In the genomic region with DNA sequence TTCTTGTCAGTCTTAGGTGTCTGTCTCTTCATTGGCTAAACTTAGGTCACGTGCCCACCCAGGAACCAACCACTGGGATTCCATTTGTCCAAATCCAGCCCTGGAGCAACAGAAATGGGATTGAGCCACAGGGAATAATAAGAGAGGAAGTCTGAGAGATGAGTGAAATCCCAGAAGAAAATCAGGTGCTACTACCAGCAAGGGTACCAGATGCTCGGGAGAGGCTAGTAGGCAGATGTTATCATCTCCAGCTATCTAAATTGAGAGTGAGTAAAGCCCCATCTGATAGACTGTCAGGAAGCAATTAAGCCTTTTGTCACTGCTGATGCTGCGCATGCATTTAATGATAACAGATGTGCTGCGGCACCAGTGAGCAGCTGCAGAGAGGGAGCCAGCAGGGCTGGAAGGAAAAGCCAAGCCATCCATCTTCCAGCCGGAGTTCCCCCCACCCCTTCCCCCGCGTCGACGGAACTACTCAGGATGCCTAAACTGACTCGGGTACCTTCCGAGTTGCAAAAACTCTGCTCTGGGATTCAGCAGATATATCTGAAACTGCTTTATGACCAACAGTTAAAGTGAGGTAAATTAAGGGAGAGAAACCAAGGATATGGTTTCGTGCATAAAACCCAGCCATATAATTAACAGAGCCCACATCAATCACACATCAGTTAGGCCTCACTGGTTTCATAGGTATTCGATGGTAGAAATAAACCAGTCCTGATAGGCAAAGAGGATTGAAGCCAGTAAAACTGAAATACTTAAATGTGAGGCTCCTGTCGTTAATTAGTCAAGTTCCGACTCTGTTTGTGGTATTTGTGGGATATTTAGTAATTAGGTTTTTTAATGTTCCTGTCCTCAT, we compare ENCODE assay signal across 10 mouse cellular contexts. TPM values are rescaled to one million over a fixed set of nuclear protein-coding genes. Genes with fewer than 3 reads are reported as not detected.
A peak's percentile ranks its signal among the peaks of the same experiment; 100 is the strongest.
DNase-seq lines count a peak whose midpoint lies in the region; ATAC-seq lines count a peak whose summit lies in the region.
"Had no signal": no experiment of that assay in that cellular context is flagged by ENCODE, and none has a peak within 500 bp of the region (broad histone marks: within the 10 kb centered on the region; RNA-seq: fewer than 3 reads in every experiment).

No protein-coding gene starts in this region.

- DNase-seq in kidney, postnatal 14 days = peak; percentile 2
- DNase-seq in kidney, adult 11 months = no peak
- DNase-seq in forebrain, embryonic 14.5 days (ENCODE audit: low spot score) = peak; percentile 69
- DNase-seq in spleen, postnatal 36 days (ENCODE audit: low spot score in 2 of 2) = no peak
- no peak for DNase-seq in liver
- DNase-seq in adrenal gland, postnatal 10 days = no peak
- DNase-seq: heart, adult 11 months had no signal

- ATAC-seq in forebrain, embryonic 14.5 days = peak; percentile 89
- no peak for ATAC-seq in limb, embryonic 12.5 days (ENCODE audit: insufficient number of reproducible peaks, insufficient read depth, low FRiP score, low TSS enrichment, low read depth)
- ATAC-seq in neural tube, embryonic 14.5 days (ENCODE audit: low read depth) = peak; percentile 97

- 68% methylated on average over 15 of the region's 15 CpGs for WGBS in forebrain, embryonic 14.5 days
- 12% methylated on average over 15 of the region's 15 CpGs for WGBS in limb, embryonic 12.5 days
- WGBS in neural tube, embryonic 14.5 days = 30% methylated on average over 15 of the region's 15 CpGs

- no peak overlapping the region for H3K27ac ChIP-seq in forebrain, embryonic 14.5 days (ENCODE audit: low read depth, low read length)
- no peak overlapping the region for H3K27ac ChIP-seq in limb, embryonic 12.5 days
- H3K27ac ChIP-seq in neural tube, embryonic 14.5 days (ENCODE audit: low read depth, low read length) = peak overlapping the region; percentile 75

- no peak overlapping the region for H3K4me3 ChIP-seq in forebrain, embryonic 14.5 days (ENCODE audit: low read depth, low read length)
- no peak overlapping the region for H3K4me3 ChIP-seq in limb, embryonic 12.5 days (replicated peaks)
- H3K4me3 ChIP-seq in neural tube, embryonic 14.5 days (ENCODE audit: low read depth, low read length) = no peak overlapping the region; the same call in 1 of the 2 replicates
- H3K4me3 ChIP-seq: erythroblast, embryonic 14.5 days had no signal

- H3K36me3 ChIP-seq in forebrain, embryonic 14.5 days (ENCODE audit: control insufficient read depth, insufficient read depth, low read length) = no peaks in the 10 kb centered on the region
- no peaks in the 10 kb centered on the region for H3K36me3 ChIP-seq in limb, embryonic 12.5 days
- no peaks in the 10 kb centered on the region for H3K36me3 ChIP-seq in neural tube, embryonic 14.5 days (ENCODE audit: control insufficient read depth, insufficient read depth, low read length)

- no peaks in the 10 kb centered on the region for H3K9me3 ChIP-seq in forebrain, embryonic 14.5 days (replicated peaks; ENCODE audit: control insufficient read depth, low read length)
- no peaks in the 10 kb centered on the region for H3K9me3 ChIP-seq in limb, embryonic 12.5 days
- no peaks in the 10 kb centered on the region for H3K9me3 ChIP-seq in neural tube, embryonic 14.5 days (ENCODE audit: control insufficient read depth, low read length)

- H3K9ac ChIP-seq in forebrain, embryonic 14.5 days (ENCODE audit: low read length) = no peak overlapping the region
- no peak overlapping the region for H3K9ac ChIP-seq in limb, embryonic 12.5 days (replicated peaks)
- H3K9ac ChIP-seq in neural tube, embryonic 14.5 days (replicated peaks; ENCODE audit: low read depth, low read length) = peak overlapping the region; percentile 25; the same call in 1 of the 2 replicates

- H3K4me1 ChIP-seq in forebrain, embryonic 14.5 days (ENCODE audit: control insufficient read depth, insufficient read depth, low read length) = no peaks in the 10 kb centered on the region
- H3K4me1 ChIP-seq in limb, embryonic 12.5 days (replicated peaks) = no peaks in the 10 kb centered on the region; the same call in 1 of the 2 replicates
- peaks cover 8% of the 10 kb centered on the region; the same call in 1 of the 2 replicates for H3K4me1 ChIP-seq in neural tube, embryonic 14.5 days (ENCODE audit: control insufficient read depth, insufficient read depth, low read length)

- no peak overlapping the region for H3K4me2 ChIP-seq in forebrain, embryonic 14.5 days (ENCODE audit: low read length)
- peak overlapping the region; percentile 29 for H3K4me2 ChIP-seq in limb, embryonic 12.5 days
- H3K4me2 ChIP-seq in neural tube, embryonic 14.5 days (ENCODE audit: low read depth, low read length) = peak overlapping the region; percentile 38

- no peaks in the 10 kb centered on the region for H3K27me3 ChIP-seq in forebrain, embryonic 14.5 days (replicated peaks; ENCODE audit: control insufficient read depth, insufficient read depth, low read length)
- no peaks in the 10 kb centered on the region for H3K27me3 ChIP-seq in limb, embryonic 12.5 days
- H3K27me3 ChIP-seq in neural tube, embryonic 14.5 days (ENCODE audit: control insufficient read depth, insufficient read depth, low read length) = no peaks in the 10 kb centered on the region

RNA-seq across cellular contexts. Expression of a gene that starts 53.1 kb away (rescaled TPM):
- polyA plus RNA-seq in forebrain, embryonic 14.5 days (2014; fragmentation: Nextera tagmentation; extraction: Ambion mirVana) = 5.9 and 7.0 TPM in 2 replicates
- 0.49 and 0.69 TPM in 2 replicates for polyA plus RNA-seq in limb, embryonic 12.5 days (2016; fragmentation: Nextera tagmentation; extraction: Ambion mirVana)
- 12.9 and 15.8 TPM in 2 replicates for polyA plus RNA-seq in neural tube, embryonic 14.5 days (2014; fragmentation: Nextera tagmentation; extraction: Ambion mirVana)
- 1 to 10 TPM; 7.2 to 8.0 TPM for total RNA-seq in adrenal gland, postnatal 10 days (2021)
- polyA plus RNA-seq: erythroblast, embryonic 14.5 days had no signal

Comparison
In these comparisons a context has a peak if more than half of its experiments do, and no peak if none do; other contexts are left out.
1. DNase-seq: peak in kidney, postnatal 14 days (single experiment) and forebrain, embryonic 14.5 days (single experiment); none in kidney, adult 11 months (single experiment), spleen, postnatal 36 days (0 of 2), liver (single experiment) and adrenal gland, postnatal 10 days (single experiment).